Mouse (Mus musculus) liver, embryonic 14.5 days (tissue): ENCODE results near the gene Capns1.

Source experiments
- CTCF ChIP-seq: IDR thresholded peaks from 2 replicates; pipeline ENCODE4 v1.5.1; 2016; ENCODE audit warnings: antibody characterized with exemption, low read depth, control low read depth
- EP300 ChIP-seq: IDR thresholded peaks from 2 replicates; pipeline ENCODE4 v1.6.1; 2016; ENCODE audit warnings: antibody characterized with exemption, low read depth

- TF ChIP-seq CTCF (no peak), EP300 (no peak)
Observed at GRCm38 (mm10) chr7:30195461-30195860, 3.1 kb downstream of the Capns1 start.
